Mouse (Mus musculus): Measurements from ENCODE around the gene Pnpo. TPM values are rescaled to one million over a fixed set of nuclear protein-coding genes. Genes with fewer than 3 reads are reported as not detected.

Pnpo gene
- polyA plus RNA-seq, 1 experiment from 2014 or later: 20.9 TPM

DNA sequence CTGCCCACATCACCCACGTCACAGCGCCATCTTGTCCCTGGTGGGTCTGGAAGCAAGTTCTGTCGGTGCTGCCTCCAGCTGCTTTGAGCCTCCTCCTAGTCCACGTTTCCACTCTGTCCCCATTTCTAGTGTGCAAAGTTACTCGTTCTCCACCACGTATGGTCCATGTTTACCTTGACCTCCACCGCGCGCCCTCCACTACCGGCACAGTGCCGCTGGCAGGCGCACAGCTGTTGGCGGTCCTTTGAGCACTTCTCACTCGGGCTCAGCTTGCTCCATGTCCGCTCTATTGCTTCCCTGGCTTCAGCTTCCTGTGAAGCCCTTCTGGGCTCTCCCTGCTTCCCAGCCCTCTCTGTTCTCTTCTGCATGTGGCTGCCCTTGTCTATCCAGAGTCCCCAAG is 37.7 kb upstream of the Pnpo start:
- ATAC-seq (ENCODE audit: low FRiP score, low TSS enrichment) (no peak), DNase-seq (no peak)
- 79% methylated on average over 15 of the region's 15 CpGs for WGBS
- Histone ChIP-seq H3K4me2 (ENCODE audit: low read length) (no peak overlapping the region), H3K4me3 (replicated peaks; ENCODE audit: low read depth, low read length) (no peak overlapping the region), H3K9ac (replicated peaks; ENCODE audit: low read length) (no peak overlapping the region), H3K36me3 (ENCODE audit: control insufficient read depth, insufficient read depth, low read length) (no peaks in the 10 kb centered on the region), H3K27ac (replicated peaks; ENCODE audit: low read depth, low read length) (no peak overlapping the region), H3K27me3 (ENCODE audit: control insufficient read depth, insufficient read depth, low read length) (no peaks in the 10 kb centered on the region; the same call in 1 of the 2 replicates), H3K9me3 (ENCODE audit: control insufficient read depth, low read length) (no peaks in the 10 kb centered on the region), H3K4me1 (ENCODE audit: control insufficient read depth, insufficient read depth, low read length) (peaks cover 7% of the 10 kb centered on the region)

- no peaks in the 10 kb centered on the region for H3K9me3 ChIP-seq (ENCODE audit: control insufficient read depth, low read length)
- DNase-seq: no peak
- H3K9ac ChIP-seq (replicated peaks; ENCODE audit: low read length): no peak overlapping the region
- H3K27me3 ChIP-seq (ENCODE audit: control insufficient read depth, insufficient read depth, low read length): no peaks in the 10 kb centered on the region; the same call in 1 of the 2 replicates
- no peak overlapping the region for H3K27ac ChIP-seq (replicated peaks; ENCODE audit: low read depth, low read length)
- ATAC-seq (ENCODE audit: low FRiP score, low TSS enrichment): no peak
- H3K4me1 ChIP-seq (ENCODE audit: control insufficient read depth, insufficient read depth, low read length): peaks cover 15% of the 10 kb centered on the region
- no peak overlapping the region for H3K4me3 ChIP-seq (replicated peaks; ENCODE audit: low read depth, low read length)
- H3K4me2 ChIP-seq (ENCODE audit: low read length): no peak overlapping the region
- no peaks in the 10 kb centered on the region for H3K36me3 ChIP-seq (ENCODE audit: control insufficient read depth, insufficient read depth, low read length)
- 75% methylated on average over 5 of the region's 5 CpGs for WGBS
Observed at GRCm38 (mm10) chr11:96980021-96980420, 36.2 kb upstream of the Pnpo start.

- H3K36me3 ChIP-seq (ENCODE audit: control insufficient read depth, insufficient read depth, low read length): no peaks in the 10 kb centered on the region
- H3K4me3 ChIP-seq (replicated peaks; ENCODE audit: low read depth, low read length): no peak overlapping the region
- peaks cover 15% of the 10 kb centered on the region for H3K4me1 ChIP-seq (ENCODE audit: control insufficient read depth, insufficient read depth, low read length)
- no peak overlapping the region for H3K9ac ChIP-seq (replicated peaks; ENCODE audit: low read length)
- no peaks in the 10 kb centered on the region; the same call in 1 of the 2 replicates for H3K27me3 ChIP-seq (ENCODE audit: control insufficient read depth, insufficient read depth, low read length)
- no peak overlapping the region for H3K4me2 ChIP-seq (ENCODE audit: low read length)
- ATAC-seq (ENCODE audit: low FRiP score, low TSS enrichment) (no peak), DNase-seq (no peak)
- H3K9me3 ChIP-seq (ENCODE audit: control insufficient read depth, low read length): no peaks in the 10 kb centered on the region
- WGBS: 85% methylated on average over 7 of the region's 7 CpGs
- no peak overlapping the region for H3K27ac ChIP-seq (replicated peaks; ENCODE audit: low read depth, low read length)
Observed at GRCm38 (mm10) chr11:96979329-96979728, 35.5 kb upstream of the Pnpo start.

GRCm38 (mm10) chr11:96978401-96979246 is 34.8 kb upstream of the Pnpo start:
- DNase-seq (no peak), ATAC-seq (ENCODE audit: low FRiP score, low TSS enrichment) (no peak)
- H3K27ac ChIP-seq (replicated peaks; ENCODE audit: low read depth, low read length): peak overlapping the region; percentile 83
- peak overlapping the region; percentile 64 for H3K9ac ChIP-seq (replicated peaks; ENCODE audit: low read length)
- no peaks in the 10 kb centered on the region for H3K9me3 ChIP-seq (ENCODE audit: control insufficient read depth, low read length)
- H3K36me3 ChIP-seq (ENCODE audit: control insufficient read depth, insufficient read depth, low read length): no peaks in the 10 kb centered on the region
- no peaks in the 10 kb centered on the region for H3K27me3 ChIP-seq (ENCODE audit: control insufficient read depth, insufficient read depth, low read length)
- WGBS: 35% methylated on average over 17 of the region's 17 CpGs
- peaks cover 19% of the 10 kb centered on the region for H3K4me1 ChIP-seq (ENCODE audit: control insufficient read depth, insufficient read depth, low read length)
- H3K4me3 ChIP-seq (replicated peaks; ENCODE audit: low read depth, low read length): peak overlapping the region; percentile 88
- H3K4me2 ChIP-seq (ENCODE audit: low read length): peak overlapping the region; percentile 86

DNA sequence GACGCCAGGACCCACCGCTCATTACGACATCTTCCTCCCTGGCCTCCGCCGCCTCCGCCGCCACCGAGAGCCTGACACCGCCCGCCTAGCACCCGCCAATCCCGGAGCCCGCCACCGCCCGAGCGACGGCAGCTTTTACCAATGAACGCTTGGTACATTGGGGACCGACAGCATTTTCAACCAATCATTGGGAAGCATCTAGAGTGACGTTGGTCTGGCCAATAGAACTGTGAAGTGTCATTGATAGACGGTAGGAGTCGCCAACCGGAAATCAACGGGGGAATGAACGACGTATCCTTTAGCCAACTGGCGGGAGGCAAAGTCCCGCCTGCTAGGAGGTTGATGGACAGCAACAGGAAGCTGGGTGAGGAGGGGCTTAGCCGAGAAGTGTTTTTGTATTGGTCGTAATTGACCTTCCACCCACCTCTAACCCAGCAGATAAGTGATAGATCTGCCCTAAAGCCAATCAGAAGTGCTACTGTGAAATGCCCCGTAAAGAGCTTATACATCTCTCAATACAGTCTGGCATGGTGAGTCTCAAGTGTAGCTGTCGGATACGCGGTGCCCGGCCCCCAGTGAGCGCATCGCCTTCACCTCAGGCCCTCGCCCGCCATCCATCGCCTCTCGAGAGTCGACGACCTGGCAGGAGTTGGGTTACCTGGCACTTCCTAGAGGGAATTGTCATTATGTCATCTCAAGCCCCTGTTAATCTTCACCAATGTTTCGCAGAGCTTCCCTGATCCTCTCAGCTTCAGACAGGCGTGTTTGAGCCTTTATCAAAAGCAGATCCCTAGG is 34.0 kb upstream of the Pnpo start:
- DNase-seq: peak; percentile 99
- 1% methylated on average over 45 of the region's 45 CpGs for WGBS
- Histone ChIP-seq H3K27ac (replicated peaks; ENCODE audit: low read depth, low read length) (peak overlapping the region; percentile 97), H3K9ac (replicated peaks; ENCODE audit: low read length) (peak overlapping the region; percentile 93), H3K4me3 (replicated peaks; ENCODE audit: low read depth, low read length) (peak overlapping the region; percentile 88), H3K4me1 (ENCODE audit: control insufficient read depth, insufficient read depth, low read length) (peaks cover 19% of the 10 kb centered on the region), H3K4me2 (ENCODE audit: low read length) (peak overlapping the region; percentile 86), H3K36me3 (ENCODE audit: control insufficient read depth, insufficient read depth, low read length) (no peaks in the 10 kb centered on the region), H3K27me3 (ENCODE audit: control insufficient read depth, insufficient read depth, low read length) (no peaks in the 10 kb centered on the region), H3K9me3 (ENCODE audit: control insufficient read depth, low read length) (no peaks in the 10 kb centered on the region)
- ATAC-seq (ENCODE audit: low FRiP score, low TSS enrichment): peak; percentile 98

DNA sequence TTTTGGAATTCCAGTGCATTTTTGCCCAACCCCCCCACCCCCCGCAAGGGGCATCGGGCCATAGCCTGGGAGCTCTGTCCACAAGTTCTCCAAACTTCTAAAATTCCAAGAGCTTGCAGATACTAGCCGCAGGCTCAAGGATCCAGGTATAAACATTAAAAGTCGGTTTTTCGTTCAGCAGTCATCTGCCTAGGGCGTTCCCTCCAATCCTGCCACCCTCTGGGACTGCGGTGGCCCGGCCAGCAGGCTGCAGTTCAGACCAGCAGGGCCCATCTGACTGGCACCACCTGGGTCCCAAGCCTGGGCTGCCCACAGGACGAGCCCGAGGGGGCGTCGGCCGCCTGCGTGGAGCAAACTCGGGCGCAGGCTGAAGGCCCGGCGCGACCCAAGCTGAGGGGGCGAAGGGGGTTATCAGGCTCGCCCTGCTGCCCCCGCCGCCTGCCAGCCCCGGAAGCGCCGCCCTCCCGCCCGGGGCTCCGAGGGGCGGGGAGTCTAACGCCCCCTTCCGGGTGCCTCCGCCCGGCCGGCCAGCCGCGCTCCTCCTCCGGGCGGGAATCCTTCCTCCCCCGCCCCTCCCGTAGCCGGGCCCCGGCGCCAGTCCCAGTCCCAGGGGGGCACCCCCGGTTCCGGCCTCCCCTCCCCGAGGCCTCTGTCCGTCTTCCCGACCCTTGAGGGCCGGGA is 33.3 kb upstream of the Pnpo start:
- DNase-seq (peak; percentile 92), ATAC-seq (ENCODE audit: low FRiP score, low TSS enrichment) (peak; percentile 80)
- WGBS: 1% methylated on average over 49 of the region's 50 CpGs
- Histone ChIP-seq H3K27me3 (ENCODE audit: control insufficient read depth, insufficient read depth, low read length) (no peaks in the 10 kb centered on the region), H3K4me3 (replicated peaks; ENCODE audit: low read depth, low read length) (peak overlapping the region; percentile 88), H3K36me3 (ENCODE audit: control insufficient read depth, insufficient read depth, low read length) (no peaks in the 10 kb centered on the region), H3K4me1 (ENCODE audit: control insufficient read depth, insufficient read depth, low read length) (peaks cover 24% of the 10 kb centered on the region), H3K9me3 (ENCODE audit: control insufficient read depth, low read length) (no peaks in the 10 kb centered on the region), H3K27ac (replicated peaks; ENCODE audit: low read depth, low read length) (peak overlapping the region; percentile 97), H3K4me2 (ENCODE audit: low read length) (peak overlapping the region; percentile 87), H3K9ac (replicated peaks; ENCODE audit: low read length) (peak overlapping the region; percentile 93)

DNA sequence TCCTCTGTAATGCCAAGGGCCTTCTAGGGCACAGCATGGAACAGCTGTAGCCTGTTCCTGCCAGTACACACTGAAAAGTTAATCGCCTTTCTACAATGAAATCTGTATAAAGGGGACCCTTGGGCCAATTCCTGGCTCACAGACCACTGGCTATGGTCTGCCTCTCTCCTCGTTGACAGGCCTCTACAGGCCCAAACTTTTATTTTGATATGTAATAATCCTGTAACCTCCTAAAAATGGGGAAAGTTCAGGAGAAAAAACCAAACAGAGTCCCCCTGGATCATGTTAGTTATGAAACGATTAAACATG is 32.5 kb upstream of the Pnpo start:
- H3K4me1 ChIP-seq (ENCODE audit: control insufficient read depth, insufficient read depth, low read length): peaks cover 24% of the 10 kb centered on the region
- 54% methylated on average over 3 of the region's 3 CpGs for WGBS
- peak overlapping the region; percentile 93 for H3K9ac ChIP-seq (replicated peaks; ENCODE audit: low read length)
- H3K9me3 ChIP-seq (ENCODE audit: control insufficient read depth, low read length): no peaks in the 10 kb centered on the region
- H3K4me2 ChIP-seq (ENCODE audit: low read length): peak overlapping the region; percentile 87
- H3K27me3 ChIP-seq (ENCODE audit: control insufficient read depth, insufficient read depth, low read length): no peaks in the 10 kb centered on the region
- no peak for ATAC-seq (ENCODE audit: low FRiP score, low TSS enrichment)
- peak overlapping the region; percentile 97; the same call in 1 of the 2 replicates for H3K27ac ChIP-seq (replicated peaks; ENCODE audit: low read depth, low read length)
- peak overlapping the region; percentile 88 for H3K4me3 ChIP-seq (replicated peaks; ENCODE audit: low read depth, low read length)
- no peak for DNase-seq
- no peaks in the 10 kb centered on the region for H3K36me3 ChIP-seq (ENCODE audit: control insufficient read depth, insufficient read depth, low read length)

DNA sequence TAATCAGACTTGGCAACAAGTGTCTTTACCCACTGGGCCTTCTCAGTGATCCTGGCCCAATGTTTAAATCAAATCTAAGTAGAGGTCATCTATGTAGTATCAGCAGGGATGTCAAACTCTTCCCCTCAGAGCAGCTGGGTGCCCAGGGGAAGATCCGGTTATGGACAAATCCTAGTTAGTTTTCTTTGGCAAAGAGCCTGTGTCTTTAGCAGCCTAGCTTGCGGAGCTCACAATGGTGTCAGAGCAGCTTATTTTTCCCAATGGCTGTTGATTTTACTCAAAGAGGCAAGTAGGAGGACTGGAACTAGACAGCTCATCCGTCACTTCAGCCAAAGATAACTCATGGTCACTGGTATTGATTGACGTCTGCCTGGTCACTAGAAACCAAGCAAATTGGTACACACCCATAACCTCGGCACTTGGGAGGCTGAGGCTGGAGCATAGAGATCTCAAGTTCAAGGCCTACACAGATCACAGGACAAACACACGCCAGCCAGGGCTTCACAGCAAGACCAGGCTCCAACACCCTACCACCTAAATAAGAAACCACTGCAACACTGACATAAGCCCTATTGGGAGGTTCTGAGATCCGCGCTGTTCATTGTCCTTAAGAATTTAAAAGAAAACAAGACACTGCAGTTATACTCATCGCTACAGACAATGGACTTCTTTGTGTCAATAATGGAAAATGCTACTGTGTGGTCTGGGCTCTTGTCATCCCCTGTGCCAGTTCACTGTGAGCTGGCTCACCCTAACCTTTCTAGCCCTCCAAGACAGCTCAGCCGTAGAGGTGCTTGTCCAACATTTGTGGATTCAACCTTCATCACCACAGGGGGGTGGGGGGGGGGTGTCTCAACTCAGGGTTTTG is 32.0 kb upstream of the Pnpo start:
- Histone ChIP-seq H3K4me2 (ENCODE audit: low read length) (peak overlapping the region; percentile 87), H3K27ac (replicated peaks; ENCODE audit: low read depth, low read length) (0 out of 2 replicates have a peak overlapping the region, but pooled peaks have one; percentile 49), H3K9ac (replicated peaks; ENCODE audit: low read length) (peak overlapping the region; percentile 93), H3K4me3 (replicated peaks; ENCODE audit: low read depth, low read length) (peak overlapping the region; percentile 88; the same call in 1 of the 2 replicates), H3K4me1 (ENCODE audit: control insufficient read depth, insufficient read depth, low read length) (peaks cover 24% of the 10 kb centered on the region), H3K27me3 (ENCODE audit: control insufficient read depth, insufficient read depth, low read length) (no peaks in the 10 kb centered on the region), H3K36me3 (ENCODE audit: control insufficient read depth, insufficient read depth, low read length) (no peaks in the 10 kb centered on the region), H3K9me3 (ENCODE audit: control insufficient read depth, low read length) (no peaks in the 10 kb centered on the region)
- no peak for DNase-seq
- WGBS: 84% methylated on average over 10 of the region's 10 CpGs
- no peak for ATAC-seq (ENCODE audit: low FRiP score, low TSS enrichment)
